Mouse (Mus musculus): ENCODE data around the gene Ppp3ca.

DNA sequence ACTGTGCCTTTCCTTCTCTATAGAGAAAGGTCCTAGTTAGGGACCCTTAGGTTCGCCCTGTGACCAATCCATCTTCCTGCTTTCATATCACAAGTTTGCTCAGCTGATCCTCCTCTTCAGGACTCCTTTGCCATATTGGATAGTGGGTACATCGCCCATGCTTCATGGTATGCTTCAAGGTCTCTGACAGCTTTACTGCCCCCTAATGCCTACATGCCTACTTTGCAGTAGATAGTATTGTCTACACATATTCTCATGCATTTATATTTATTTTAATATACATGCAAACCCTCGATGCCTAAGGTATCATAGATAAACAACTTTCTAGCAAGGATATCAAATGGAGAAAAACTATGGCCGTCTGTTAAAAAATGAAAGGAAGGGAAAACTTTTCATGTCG lies 193.2 kb downstream of the Ppp3ca start:
- TF ChIP-seq POLR2A (IDR thresholded peaks at IDR 0.05; ENCODE audit: low read depth, low read length) (no peak), CTCF (IDR thresholded peaks at IDR 0.05; ENCODE audit: extremely low read depth, insufficient read length, insufficient replicate concordance, low read depth, low read length) (no peak)

Data from small intestine, adult 2 months (tissue).